Mouse (Mus musculus): ENCODE measurements around the gene Frs2. TPM values are rescaled to one million over a fixed set of nuclear protein-coding genes. Genes with fewer than 3 reads are reported as not detected.

Gene Frs2
- polyA plus RNA-seq, 1 experiment from 2014 or later, result 28.5 TPM

- no peaks in the 10 kb centered on the region for H3K36me3 ChIP-seq (ENCODE audit: control insufficient read depth, insufficient read depth, low read length)
- ATAC-seq (ENCODE audit: low FRiP score), result no peak
- H3K27me3 ChIP-seq (ENCODE audit: control insufficient read depth, insufficient read depth, low read length), result no peaks in the 10 kb centered on the region; the same call in 1 of the 2 replicates
- H3K4me1 ChIP-seq (ENCODE audit: control insufficient read depth, insufficient read depth, low read length), result peaks cover 8% of the 10 kb centered on the region
- DNase-seq (ENCODE audit: low spot score, missing footprints), result no peak
- H3K4me3 ChIP-seq (ENCODE audit: low read depth, low read length), result no peak overlapping the region
- H3K27ac ChIP-seq (ENCODE audit: low read depth, low read length), result no peak overlapping the region
- WGBS, result 70% methylated on average over 16 of the region's 16 CpGs
- no peak overlapping the region for H3K9ac ChIP-seq (ENCODE audit: low read length)
- H3K4me2 ChIP-seq, result no peak overlapping the region; the same call in 1 of the 2 replicates
- no peaks in the 10 kb centered on the region for H3K9me3 ChIP-seq (ENCODE audit: control insufficient read depth, low read length)
These were observed 124.6 kb downstream of the Frs2 start for GRCm38 (mm10) chr10:117023693-117024092.

DNA sequence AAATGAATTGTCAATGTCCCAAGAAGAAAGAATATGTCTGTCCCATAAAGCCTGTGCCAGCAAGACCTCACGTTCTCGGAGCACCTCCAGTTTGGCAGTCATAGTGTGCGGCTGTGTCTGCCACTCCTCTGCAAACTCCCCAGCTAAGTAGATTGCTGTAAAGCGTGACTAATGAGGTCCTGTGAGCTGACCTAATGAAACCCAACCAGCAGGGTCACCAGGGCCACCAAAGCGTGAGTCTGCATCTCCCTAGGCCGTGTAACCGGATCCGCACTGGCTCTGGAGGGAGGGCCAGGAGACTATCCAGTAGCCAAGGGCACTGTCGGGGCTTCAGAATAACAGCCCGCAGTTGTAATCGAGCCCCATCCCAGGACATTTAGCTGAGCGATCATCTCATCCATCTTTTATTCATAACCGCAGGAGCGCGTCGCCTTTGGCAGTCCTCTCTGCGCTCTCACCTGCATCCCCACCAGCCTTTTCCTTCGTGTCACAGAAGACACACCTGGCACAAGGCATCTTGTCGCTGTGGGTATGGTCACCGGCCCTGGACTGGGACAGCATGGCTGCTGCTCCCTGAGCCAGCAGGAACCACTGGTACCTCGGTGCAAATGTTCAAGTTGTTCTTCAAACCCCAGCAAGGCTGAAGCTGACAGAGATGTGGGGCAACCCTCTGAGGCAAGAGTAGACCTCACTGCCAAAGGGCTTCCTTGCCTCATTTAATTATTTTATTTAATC, 127.1 kb downstream of the Frs2 start:
- ATAC-seq (ENCODE audit: low FRiP score) (peak; percentile 73), DNase-seq (ENCODE audit: low spot score, missing footprints) (peak; percentile 91)
- Histone ChIP-seq H3K9me3 (ENCODE audit: control insufficient read depth, low read length) (no peaks in the 10 kb centered on the region), H3K4me3 (ENCODE audit: low read depth, low read length) (no peak overlapping the region), H3K9ac (ENCODE audit: low read length) (no peak overlapping the region), H3K27me3 (ENCODE audit: control insufficient read depth, insufficient read depth, low read length) (no peaks in the 10 kb centered on the region; the same call in 1 of the 2 replicates), H3K36me3 (ENCODE audit: control insufficient read depth, insufficient read depth, low read length) (no peaks in the 10 kb centered on the region), H3K4me2 (no peak overlapping the region; the same call in 1 of the 2 replicates), H3K27ac (ENCODE audit: low read depth, low read length) (no peak overlapping the region), H3K4me1 (ENCODE audit: control insufficient read depth, insufficient read depth, low read length) (peaks cover 13% of the 10 kb centered on the region)
- WGBS, result 19% methylated on average over 21 of the region's 21 CpGs

Other genes starting within 250 kb of the Frs2 start
- 41.1 and 44.3 TPM in 2 replicates for gene Rab3ip, start 197.8 kb downstream of the Frs2 start, polyA plus RNA-seq (2014; fragmentation: Nextera tagmentation; extraction: Ambion mirVana)
- gene Gm10271, start 175.9 kb downstream of the Frs2 start, polyA plus RNA-seq (2014; fragmentation: Nextera tagmentation; extraction: Ambion mirVana), result not detected in 2 replicates
- gene Best3, start 162.2 kb downstream of the Frs2 start, polyA plus RNA-seq (2014; fragmentation: Nextera tagmentation; extraction: Ambion mirVana), result 0.12 TPM in 1 of 2 replicates, not detected in the other
- 0.15 TPM in 1 of 2 replicates, not detected in the other for gene Lrrc10, start 103.2 kb downstream of the Frs2 start, polyA plus RNA-seq (2014; fragmentation: Nextera tagmentation; extraction: Ambion mirVana)
- 337 and 338 TPM in 2 replicates for gene Cct2, start 84.7 kb downstream of the Frs2 start, polyA plus RNA-seq (2014; fragmentation: Nextera tagmentation; extraction: Ambion mirVana)
- gene Yeats4, start 76.0 kb upstream of the Frs2 start, polyA plus RNA-seq (2014; fragmentation: Nextera tagmentation; extraction: Ambion mirVana), result 173 and 194 TPM in 2 replicates
- gene 9530003J23Rik, start 90.2 kb upstream of the Frs2 start, polyA plus RNA-seq (2014; fragmentation: Nextera tagmentation; extraction: Ambion mirVana), result 0.14 TPM in 1 of 2 replicates, not detected in the other
- 12.8 and 13.7 TPM in 2 replicates for gene Lyz2, start 133.8 kb upstream of the Frs2 start, polyA plus RNA-seq (2014; fragmentation: Nextera tagmentation; extraction: Ambion mirVana)
- not detected in 2 replicates for gene Lyz1, start 144.3 kb upstream of the Frs2 start, polyA plus RNA-seq (2014; fragmentation: Nextera tagmentation; extraction: Ambion mirVana)
- 235 and 238 TPM in 2 replicates for gene Cpsf6, start 231.5 kb upstream of the Frs2 start, polyA plus RNA-seq (2014; fragmentation: Nextera tagmentation; extraction: Ambion mirVana)